Mouse (Mus musculus) hindbrain, embryonic 10.5 days (tissue): ENCODE results near the gene Olfr2. TPM values are rescaled to one million over a fixed set of nuclear protein-coding genes. Genes with fewer than 3 reads are reported as not detected.

Source experiments
- polyA plus RNA-seq: library from polyadenylated mRNA; unstranded; fragments of >200 nt; fragmentation: Nextera tagmentation; extraction: Ambion mirVana; gene quantifications from 2 replicates; pipeline ENCODE4 v1.2.1, GENCODE M21; 2016

Gene Olfr2
- polyA plus RNA-seq, 1 experiment from 2014 or later: not detected

Other genes with a start within 250 kb of the Olfr2 start
- not detected in 2 replicates for gene Olfr699, start 212.9 kb downstream of the Olfr2 start, polyA plus RNA-seq
- not detected in 2 replicates for gene Olfr700, start 197.2 kb downstream of the Olfr2 start, polyA plus RNA-seq
- not detected in 2 replicates for gene Olfr701, start 191.9 kb downstream of the Olfr2 start, polyA plus RNA-seq
- gene Olfr702, start 172.2 kb downstream of the Olfr2 start, polyA plus RNA-seq: not detected in 2 replicates
- not detected in 2 replicates for gene Olfr703, start 162.7 kb downstream of the Olfr2 start, polyA plus RNA-seq
- not detected in 2 replicates for gene Olfr704, start 142.9 kb downstream of the Olfr2 start, polyA plus RNA-seq
- gene Olfr705, start 129.2 kb downstream of the Olfr2 start, polyA plus RNA-seq: not detected in 2 replicates
- gene Olfr706, start 117.9 kb downstream of the Olfr2 start, polyA plus RNA-seq: not detected in 2 replicates
- gene Olfr707, start 104.8 kb downstream of the Olfr2 start, polyA plus RNA-seq: not detected in 2 replicates
- gene Olfr1532-ps1, start 98.1 kb downstream of the Olfr2 start, polyA plus RNA-seq: not detected in 2 replicates
- gene Olfr709-ps1, start 73.9 kb downstream of the Olfr2 start, polyA plus RNA-seq: not detected in 2 replicates
- gene Olfr710, start 57.8 kb downstream of the Olfr2 start, polyA plus RNA-seq: not detected in 2 replicates
- not detected in 2 replicates for gene Olfr6, start 42.1 kb downstream of the Olfr2 start, polyA plus RNA-seq
- gene Olfr711, start 30.6 kb downstream of the Olfr2 start, polyA plus RNA-seq: not detected in 2 replicates
- gene Olfr713, start 25.1 kb upstream of the Olfr2 start, polyA plus RNA-seq: not detected in 2 replicates
- gene Olfr714, start 64.9 kb upstream of the Olfr2 start, polyA plus RNA-seq: not detected in 2 replicates
- gene Olfr17, start 87.1 kb upstream of the Olfr2 start, polyA plus RNA-seq: not detected in 2 replicates
- gene Olfr715b, start 104.3 kb upstream of the Olfr2 start, polyA plus RNA-seq: not detected in 2 replicates
- not detected in 2 replicates for gene Olfr715, start 125.0 kb upstream of the Olfr2 start, polyA plus RNA-seq
- not detected in 2 replicates for gene Olfr716, start 132.3 kb upstream of the Olfr2 start, polyA plus RNA-seq
- not detected in 2 replicates for gene Nlrp14, start 160.9 kb upstream of the Olfr2 start, polyA plus RNA-seq
- not detected in 2 replicates for gene Rbmxl2, start 203.4 kb upstream of the Olfr2 start, polyA plus RNA-seq